Mouse (Mus musculus) heart, adult 10 weeks (tissue): Measurements from ENCODE around the gene Lman2. TPM values are rescaled to one million over a fixed set of nuclear protein-coding genes. Genes with fewer than 3 reads are reported as not detected.

Experiments used
- polyA plus RNA-seq: library from polyadenylated mRNA; stranded (reverse); fragments of 350-450 nt; fragmentation: Illumina TruSeq; extraction: RNeasy Lipid Tissue Mini Kit (QIAGEN cat#74804); gene quantifications from one replicate; pipeline ENCODE4 v1.2.3, GENCODE M21; 2014; ENCODE audit warnings: low read depth, low replicate concordance

Gene Lman2
- polyA plus RNA-seq: 50.8 TPM

DNA sequence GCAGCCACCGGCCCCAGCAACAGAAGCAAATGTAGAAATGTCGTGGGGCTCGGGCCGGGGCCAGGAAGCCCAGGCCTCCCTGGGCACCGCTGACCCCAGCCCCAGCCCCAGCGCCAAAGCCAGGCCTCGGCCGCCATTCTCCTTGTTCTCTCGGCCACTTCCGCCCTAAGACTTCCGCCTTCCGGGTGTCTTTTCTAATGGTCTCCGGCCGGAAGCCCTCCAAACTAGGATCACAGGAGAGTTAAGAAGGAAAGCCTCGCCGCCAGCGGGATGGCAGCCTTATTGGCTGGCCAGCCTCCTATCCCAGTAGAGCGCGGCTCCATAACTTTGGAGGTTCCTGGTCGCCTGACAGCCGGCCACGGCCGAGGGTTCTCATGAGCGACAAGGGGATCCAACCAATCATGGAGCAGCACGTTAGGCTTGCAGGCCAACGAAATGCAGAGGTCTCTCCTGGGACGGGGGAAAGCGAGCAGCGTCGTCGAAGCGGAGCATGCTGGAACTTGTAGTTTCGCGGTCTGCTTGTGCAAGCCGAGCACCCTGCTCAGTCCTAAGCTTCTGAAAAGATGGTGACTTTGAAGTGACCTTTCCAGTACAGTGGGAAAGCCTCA is at the start of gene Lman2:
Lman2 (minus strand) TSS at position 331 of the 608 bp plus-strand sequence.

DNA sequence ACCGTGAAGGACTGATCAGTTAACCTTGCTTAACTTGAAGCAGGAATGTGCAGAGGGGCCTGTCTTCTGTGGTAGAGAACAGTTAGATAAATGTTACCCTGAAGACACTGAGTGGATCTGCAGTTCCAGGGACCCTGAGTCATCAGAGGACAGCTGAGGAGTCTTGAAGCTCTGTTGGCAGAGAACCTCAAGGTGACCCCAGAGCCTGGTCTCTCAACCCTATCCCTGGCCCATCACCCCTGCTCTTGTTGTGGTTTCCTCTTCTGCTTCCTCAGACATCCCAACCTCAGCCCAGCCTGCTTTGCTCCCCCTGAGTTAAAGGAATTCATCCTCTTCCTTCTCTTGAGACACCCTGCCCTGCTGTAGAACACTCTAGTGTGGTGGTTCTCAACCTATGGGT is 35.5 kb upstream of the Lman2 start, which contains the start of gene Slc34a1:
Slc34a1 (plus strand) TSS at position 100 of the 400 bp plus-strand sequence.

DNA sequence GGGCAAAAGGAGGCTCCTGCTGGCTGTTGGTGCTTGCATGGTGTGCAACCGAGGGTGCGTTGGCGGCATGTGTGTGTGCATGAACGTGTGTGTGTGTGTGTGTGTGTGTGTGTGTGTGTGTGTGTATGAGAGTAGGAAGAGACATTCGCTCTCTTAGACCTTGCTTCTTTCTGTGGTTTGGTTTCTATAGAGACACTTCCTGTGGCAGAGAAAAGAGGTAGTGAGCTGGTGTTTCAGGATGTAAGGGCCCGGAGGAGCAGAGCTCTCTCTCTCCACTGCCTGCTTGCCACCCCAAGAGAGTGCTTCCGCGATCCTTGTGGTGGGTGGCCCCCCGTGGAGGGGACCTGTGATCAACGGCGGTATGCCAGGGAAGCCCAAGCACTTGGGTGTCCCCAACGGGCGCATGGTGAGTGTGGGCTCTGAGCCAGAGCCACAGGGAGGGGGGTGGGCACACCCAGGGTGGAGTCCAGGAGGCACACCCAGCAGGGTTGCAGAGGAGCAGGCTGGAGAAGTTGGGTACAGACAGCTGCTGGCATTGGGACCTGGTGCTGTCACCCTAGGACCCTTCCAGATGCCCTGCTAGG is 7.0 kb upstream of the Lman2 start, which contains the start of gene Rgs14:
Rgs14 (plus strand) TSS at position 202 of the 584 bp plus-strand sequence.

DNA sequence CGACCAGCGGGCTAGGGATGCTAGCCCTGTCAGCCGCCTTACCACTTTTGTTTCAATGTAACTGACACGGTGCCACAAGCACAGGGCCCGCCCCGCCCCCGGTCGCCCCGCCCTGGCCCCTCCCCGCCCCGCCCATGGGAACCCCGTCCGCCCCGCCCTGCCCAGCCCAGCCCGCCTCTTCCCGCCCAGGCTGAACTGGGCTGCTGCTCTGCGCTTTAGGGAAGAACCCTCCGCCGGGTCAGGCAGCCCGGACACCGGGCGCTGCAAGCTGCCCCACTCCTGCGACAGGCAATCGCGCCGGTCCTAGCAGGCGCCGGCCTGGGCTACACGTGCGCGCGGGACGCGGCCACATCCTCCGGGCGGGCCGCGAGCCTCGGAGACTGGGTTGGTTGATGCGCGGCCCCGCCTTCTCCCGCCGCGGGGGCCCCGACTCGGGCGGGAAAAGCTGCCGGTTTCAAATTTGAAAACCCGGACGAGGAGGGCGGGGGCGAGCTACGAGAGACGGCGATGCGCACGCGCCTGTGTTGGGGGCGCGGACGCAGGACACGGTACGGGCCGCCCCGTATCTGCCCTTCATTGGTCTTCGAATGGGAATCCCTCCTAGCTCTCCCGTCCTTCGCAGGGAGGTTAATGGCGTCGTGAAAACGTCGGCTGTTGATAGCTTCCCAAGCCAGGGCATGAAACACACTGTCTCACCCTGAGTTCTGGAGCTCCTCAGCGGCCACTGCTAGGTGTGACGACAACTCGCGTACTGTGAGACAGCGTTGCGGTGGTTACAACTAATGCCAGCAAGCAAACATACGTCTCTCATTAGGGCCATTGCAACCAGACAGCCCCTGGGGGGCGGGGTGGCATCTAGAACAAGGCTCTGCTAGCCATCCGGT is 32.7 kb downstream of the Lman2 start, which contains the start of gene Mxd3:
Mxd3 (minus strand) TSS at position 141 of the 884 bp plus-strand sequence.

DNA sequence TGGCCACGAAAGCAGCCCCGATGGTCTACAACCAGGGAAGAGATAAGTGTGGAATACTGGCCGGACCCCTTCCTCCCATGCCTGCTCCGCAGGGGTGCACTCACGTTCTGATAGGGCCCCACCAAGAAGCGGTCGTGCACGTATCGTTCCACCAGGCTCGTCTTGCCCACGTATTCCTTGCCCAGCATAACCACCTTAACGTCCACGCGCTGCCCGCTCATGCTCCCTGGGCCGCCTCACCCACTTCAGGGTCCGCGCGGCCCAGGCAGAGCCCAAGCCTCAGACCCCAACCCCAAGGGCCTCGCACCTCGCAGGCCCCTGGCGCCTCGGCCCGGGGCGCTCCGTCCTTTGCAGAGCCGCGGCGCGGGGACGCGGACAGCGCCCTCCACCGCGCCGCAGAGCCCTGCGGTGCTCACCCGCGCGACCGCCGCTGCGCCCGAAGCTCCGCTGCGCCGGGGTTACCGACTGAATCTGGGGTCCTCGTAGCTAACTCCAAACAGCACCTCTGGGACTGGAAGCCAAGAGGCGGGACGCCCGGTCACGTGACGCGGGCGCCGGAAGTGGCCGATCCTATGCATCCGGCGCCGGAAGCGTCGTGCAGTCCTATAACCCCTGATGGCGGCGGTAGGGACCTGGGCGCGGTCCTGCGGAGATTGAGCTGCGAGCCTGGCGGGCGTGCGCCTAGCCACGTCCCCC is 41.0 kb downstream of the Lman2 start, which contains the start of gene Rab24:
Rab24 (minus strand) TSS at position 513 of the 696 bp plus-strand sequence.

DNA sequence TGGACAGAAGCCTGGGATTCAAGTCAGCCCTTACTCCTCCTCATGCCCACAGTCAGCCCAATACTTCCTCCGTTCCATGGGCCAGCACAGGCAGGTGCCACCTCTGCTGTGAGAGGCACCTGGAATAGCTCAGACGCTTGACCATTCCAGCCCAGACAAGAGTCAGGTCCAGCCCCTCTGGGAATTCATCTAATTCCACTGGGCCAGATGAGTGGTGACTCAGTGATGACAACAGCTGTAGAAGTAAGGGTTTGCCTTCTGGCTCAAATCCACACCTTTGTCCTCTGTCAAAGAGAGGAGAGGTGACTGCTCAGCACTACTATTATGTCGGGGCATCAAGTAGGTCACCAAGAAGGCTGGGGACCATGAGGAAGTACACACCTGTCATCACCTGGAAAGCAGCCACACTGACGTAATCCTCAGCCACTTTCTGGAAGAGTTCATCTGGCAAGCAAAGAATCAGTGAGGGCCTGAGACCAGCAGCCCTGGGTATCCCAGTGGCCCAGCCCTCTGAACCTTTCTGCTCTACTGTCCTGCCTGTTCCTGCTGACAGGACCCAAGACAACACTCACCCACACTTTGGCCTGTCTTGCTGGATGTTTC is 42.6 kb downstream of the Lman2 start, which contains the start of gene Prelid1:
Prelid1 (plus strand) TSS at position 570 of the 603 bp plus-strand sequence.

Other genes with a start within 250 kb of the Lman2 start
- gene Gm17617, start 229.2 kb downstream of the Lman2 start, polyA plus RNA-seq: not detected
- 0.21 TPM for gene Fgfr4, start 210.1 kb downstream of the Lman2 start, polyA plus RNA-seq
- gene Nsd1, start 153.0 kb downstream of the Lman2 start, polyA plus RNA-seq: 22.6 TPM
- gene Prelid1, start 42.3 kb downstream of the Lman2 start, polyA plus RNA-seq: 35.7 TPM
- 62.0 TPM for gene Rab24, start 40.8 kb downstream of the Lman2 start, polyA plus RNA-seq
- gene Mxd3, start 33.0 kb downstream of the Lman2 start, polyA plus RNA-seq: not detected
- 0.58 TPM for gene Rgs14, start 6.9 kb upstream of the Lman2 start, polyA plus RNA-seq
- not detected for gene Slc34a1, start 35.4 kb upstream of the Lman2 start, polyA plus RNA-seq
- not detected for gene Pfn3, start 52.4 kb upstream of the Lman2 start, polyA plus RNA-seq
- gene F12, start 64.0 kb upstream of the Lman2 start, polyA plus RNA-seq: not detected
- gene Grk6, start 82.3 kb upstream of the Lman2 start, polyA plus RNA-seq: 19.9 TPM
- gene Prr7, start 101.5 kb upstream of the Lman2 start, polyA plus RNA-seq: not detected
- 7.0 TPM for gene Dbn1, start 125.3 kb upstream of the Lman2 start, polyA plus RNA-seq
- gene Pdlim7, start 150.9 kb upstream of the Lman2 start, polyA plus RNA-seq: 65.4 TPM
- gene Dok3, start 166.5 kb upstream of the Lman2 start, polyA plus RNA-seq: 2.6 TPM
- 15.0 TPM for gene Ddx41, start 173.9 kb upstream of the Lman2 start, polyA plus RNA-seq
- gene Fam193b, start 208.3 kb upstream of the Lman2 start, polyA plus RNA-seq: 48.4 TPM
- gene Tmed9, start 210.9 kb upstream of the Lman2 start, polyA plus RNA-seq: 97.7 TPM
- gene B4galt7, start 237.1 kb upstream of the Lman2 start, polyA plus RNA-seq: 10.3 TPM